Mouse (Mus musculus) mesoderm, embryonic 11.5 days (tissue): Measurements from ENCODE around the gene Grb10.

Experiments used
- DNase-seq: peaks from one replicate; pipeline ENCODE4 v3.0.0-alpha.2; 2012; ENCODE audit warnings: low read depth, low spot score

Gene Grb10

GRCm38 (mm10) chr11:11968830-11969229, 69.7 kb downstream of the Grb10 start:
- DNase-seq = no peak

- no peak for DNase-seq
These were observed 71.0 kb downstream of the Grb10 start for GRCm38 (mm10) chr11:11967519-11967918.

- no peak for DNase-seq
These were observed 72.3 kb downstream of the Grb10 start for GRCm38 (mm10) chr11:11966220-11966619.

GRCm38 (mm10) chr11:11965501-11966125, 72.9 kb downstream of the Grb10 start:
- no peak for DNase-seq

GRCm38 (mm10) chr11:11964729-11965128, 73.8 kb downstream of the Grb10 start:
- no peak for DNase-seq

GRCm38 (mm10) chr11:11963587-11963986, 74.9 kb downstream of the Grb10 start:
- no peak for DNase-seq

- DNase-seq = no peak
These were observed 75.4 kb downstream of the Grb10 start for GRCm38 (mm10) chr11:11963065-11963464.

- DNase-seq = peak; percentile 60
These were observed 75.9 kb downstream of the Grb10 start for GRCm38 (mm10) chr11:11962629-11962954.

- DNase-seq = no peak
These were observed 76.4 kb downstream of the Grb10 start for GRCm38 (mm10) chr11:11961917-11962628.

- DNase-seq = no peak
These were observed 77.6 kb downstream of the Grb10 start for GRCm38 (mm10) chr11:11960858-11961257.

GRCm38 (mm10) chr11:11960227-11960626, 78.3 kb downstream of the Grb10 start:
- DNase-seq = no peak

GRCm38 (mm10) chr11:11958479-11958878, 80.0 kb downstream of the Grb10 start:
- no peak for DNase-seq

GRCm38 (mm10) chr11:11958061-11958361, 80.5 kb downstream of the Grb10 start:
- no peak for DNase-seq

- DNase-seq = no peak
These were observed 81.0 kb downstream of the Grb10 start for GRCm38 (mm10) chr11:11957211-11958060.

- no peak for DNase-seq
These were observed 82.7 kb downstream of the Grb10 start for GRCm38 (mm10) chr11:11955783-11956182.

GRCm38 (mm10) chr11:11954606-11955005, 83.9 kb downstream of the Grb10 start:
- no peak for DNase-seq

GRCm38 (mm10) chr11:11954115-11954438, 84.4 kb downstream of the Grb10 start:
- DNase-seq = no peak

GRCm38 (mm10) chr11:11953364-11954114, 84.9 kb downstream of the Grb10 start:
- no peak for DNase-seq

GRCm38 (mm10) chr11:11952569-11952968, 85.9 kb downstream of the Grb10 start:
- no peak for DNase-seq

- no peak for DNase-seq
These were observed 89.5 kb downstream of the Grb10 start for GRCm38 (mm10) chr11:11948988-11949365.

GRCm38 (mm10) chr11:11948321-11948987, 90.0 kb downstream of the Grb10 start:
- no peak for DNase-seq

GRCm38 (mm10) chr11:11947857-11948256, 90.6 kb downstream of the Grb10 start:
- no peak for DNase-seq
